Mouse (Mus musculus) kidney, postnatal 0 days (tissue): ENCODE measurements around the gene Rpn1. TPM values are rescaled to one million over a fixed set of nuclear protein-coding genes. Genes with fewer than 3 reads are reported as not detected.
"Not testable (repeated sequence)": the region's sequence is repeated elsewhere in the genome, so short reads cannot be mapped to it uniquely, and the experiment has no call there.

ENCODE experiments used
- ATAC-seq: fragments of 200-750 bp; cut with Nextera tagmentation; replicated peaks from 2 replicates; pipeline ENCODE4 v1.8.0; 2017; ENCODE audit warnings: low read depth, moderate number of reproducible peaks, moderate TSS enrichment, moderate library complexity; ENCODE audit not compliant: low FRiP score
- DNase-seq: peaks from one replicate; pipeline ENCODE4 v3.0.0-alpha.2; 2016; ENCODE audit warnings: low spot score
- H3K27ac ChIP-seq: fragments of 300-500 bp; sonication (generic); 2 replicates; pipeline ENCODE4 v1.5.1; 2014; ENCODE audit warnings: mild to moderate bottlenecking
- H3K27me3 ChIP-seq: fragments of 300-500 bp; sonication (generic); 2 replicates; pipeline ENCODE4 v1.6.1; 2014; ENCODE audit warnings: low read length, mixed read lengths; ENCODE audit not compliant: insufficient read depth
- H3K36me3 ChIP-seq: fragments of 300-500 bp; sonication (generic); 2 replicates; pipeline ENCODE4 v1.6.1; 2014; ENCODE audit warnings: low read length, mixed read lengths; ENCODE audit not compliant: insufficient read depth
- H3K4me1 ChIP-seq: fragments of 300-500 bp; sonication (generic); replicated peaks from 2 replicates; pipeline ENCODE4 v1.6.1; 2014; ENCODE audit warnings: antibody characterized with exemption, low read length, mixed read lengths; ENCODE audit not compliant: insufficient read depth
- H3K4me2 ChIP-seq: fragments of 300-500 bp; sonication (generic); 2 replicates; pipeline ENCODE4 v1.6.1; 2014; ENCODE audit warnings: mild to moderate bottlenecking, low read length, moderate library complexity, mixed read lengths
- H3K4me3 ChIP-seq: fragments of 300-500 bp; sonication (generic); replicated peaks from 2 replicates; pipeline ENCODE4 v1.5.1; 2014; ENCODE audit warnings: low read depth, low read length
- H3K9ac ChIP-seq: fragments of 300-500 bp; sonication (generic); 2 replicates; pipeline ENCODE4 v1.6.1; 2014; ENCODE audit warnings: low read depth, low read length
- H3K9me3 ChIP-seq: fragments of 300-500 bp; sonication (generic); replicated peaks from 2 replicates; pipeline ENCODE4 v1.6.1; 2016; ENCODE audit warnings: low read length, inconsistent platforms, mixed read lengths
- CTCF ChIP-seq: IDR thresholded peaks from 2 replicates; pipeline ENCODE4 v1.5.1; 2016; ENCODE audit warnings: antibody characterized with exemption, low read depth, mild to moderate bottlenecking, moderate library complexity
- WGBS: fragments of 180-500 bp; shearing (Covaris S2); extraction: QIAGEN DNeasy Blood & Tissue Kit; methylation state at CpG from one replicate; pipeline ENCODE4 v1.1.7; 2014; 5-methylcytosine and 5-hydroxymethylcytosine counted together
- polyA plus RNA-seq: library from polyadenylated mRNA; unstranded; fragments of >200 nt; fragmentation: Nextera tagmentation; extraction: Ambion mirVana; gene quantifications from 2 replicates; pipeline ENCODE4 v1.2.1, GENCODE M21; 2015

The Rpn1 gene
- polyA plus RNA-seq, 1 experiment from 2014 or later = 282 TPM

DNA sequence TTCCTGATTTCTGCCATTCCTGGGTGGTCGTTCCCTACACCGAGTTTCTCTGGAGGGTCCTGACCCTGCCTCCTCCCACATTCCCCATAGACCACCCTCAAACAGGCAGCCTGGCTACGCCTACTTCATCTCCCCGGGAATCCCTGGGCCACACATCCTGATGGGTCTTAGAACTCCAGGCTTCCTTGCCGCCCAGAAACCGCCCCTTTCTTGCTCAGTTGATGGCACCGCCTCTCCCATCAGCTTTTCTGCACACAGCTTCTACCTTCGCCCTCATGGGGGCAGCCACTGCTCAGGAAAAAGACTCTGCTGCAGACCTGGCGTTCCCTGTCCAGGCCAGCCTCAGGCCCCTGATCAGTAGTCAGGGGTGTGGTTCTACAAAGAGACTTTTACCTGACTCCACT is 39.6 kb downstream of the Rpn1 start:
- Histone ChIP-seq H3K4me1 (no peaks in the 10 kb centered on the region; the same call in 1 of the 2 replicates), H3K4me3 (no peak overlapping the region), H3K36me3 (no peaks in the 10 kb centered on the region), H3K9me3 (no peaks in the 10 kb centered on the region), H3K4me2 (peak overlapping the region; percentile 38), H3K27ac (no peak overlapping the region), H3K27me3 (no peaks in the 10 kb centered on the region), H3K9ac (no peak overlapping the region)
- peak; percentile 92 for DNase-seq
- WGBS = 4% methylated on average over 9 of the region's 9 CpGs
- peak; percentile 80 for TF ChIP-seq CTCF
- peak; percentile 85 for ATAC-seq

DNA sequence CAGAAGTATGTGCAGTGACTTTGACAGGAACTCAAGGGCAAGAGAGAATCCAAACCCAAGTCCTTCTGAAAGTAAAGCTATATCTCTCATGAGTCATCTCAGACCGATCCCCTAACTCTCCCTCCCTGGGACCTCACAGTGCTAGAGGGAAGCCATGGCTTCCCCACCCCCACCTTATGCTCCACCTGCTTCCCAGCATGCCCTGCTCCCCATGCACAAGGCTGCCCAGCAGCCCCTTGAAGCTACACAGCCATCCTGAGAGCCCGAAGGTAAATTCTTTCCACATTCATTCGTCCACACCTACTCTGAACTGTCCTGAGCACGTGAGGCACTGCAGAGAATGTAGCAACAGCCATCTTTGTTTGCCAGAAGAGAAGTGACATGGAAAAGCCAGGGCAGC is 40.3 kb downstream of the Rpn1 start:
- ATAC-seq = no peak
- WGBS = 72% methylated on average over 4 of the region's 4 CpGs
- no peak overlapping the region for H3K4me3 ChIP-seq
- no peak for DNase-seq
- no peaks in the 10 kb centered on the region; the same call in 1 of the 2 replicates for H3K4me1 ChIP-seq
- no peak overlapping the region for H3K27ac ChIP-seq
- H3K36me3 ChIP-seq = no peaks in the 10 kb centered on the region
- H3K9me3 ChIP-seq = no peaks in the 10 kb centered on the region
- H3K9ac ChIP-seq = no peak overlapping the region
- no peak overlapping the region for H3K4me2 ChIP-seq
- no peak for TF ChIP-seq CTCF
- no peaks in the 10 kb centered on the region for H3K27me3 ChIP-seq

DNA sequence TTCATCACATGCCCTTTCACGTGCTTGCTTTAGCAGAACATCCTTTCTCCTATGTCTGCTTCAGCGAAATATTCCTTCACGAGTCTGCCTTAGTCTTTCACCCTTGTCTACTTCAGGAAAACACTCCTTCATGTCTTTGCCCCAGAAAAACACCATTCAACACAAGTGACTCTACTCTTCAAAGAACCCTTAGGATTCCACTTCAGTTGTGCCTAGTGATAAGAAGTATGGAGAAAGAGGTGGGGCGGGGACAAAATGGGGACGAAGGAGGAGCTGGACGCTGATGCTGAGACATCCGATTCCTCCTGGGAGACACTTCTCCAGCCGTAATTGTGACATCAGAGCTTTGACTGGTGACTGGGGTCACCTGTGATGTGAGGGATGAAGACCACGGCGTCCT is 41.5 kb downstream of the Rpn1 start:
- not testable (repeated sequence) for H3K27ac ChIP-seq, DNase-seq, ATAC-seq, H3K36me3 ChIP-seq, H3K4me3 ChIP-seq, H3K9me3 ChIP-seq, H3K9ac ChIP-seq, H3K4me1 ChIP-seq, H3K4me2 ChIP-seq, H3K27me3 ChIP-seq
- 85% methylated on average over 10 of the region's 10 CpGs for WGBS

- H3K4me3 ChIP-seq = no peak overlapping the region
- WGBS = 19% methylated on average over 5 of the region's 5 CpGs
- no peak for DNase-seq
- no peaks in the 10 kb centered on the region; the same call in 1 of the 2 replicates for H3K4me1 ChIP-seq
- no peak overlapping the region for H3K27ac ChIP-seq
- no peaks in the 10 kb centered on the region for H3K27me3 ChIP-seq
- TF ChIP-seq CTCF = no peak
- H3K9ac ChIP-seq = no peak overlapping the region
- H3K9me3 ChIP-seq = no peaks in the 10 kb centered on the region
- no peaks in the 10 kb centered on the region for H3K36me3 ChIP-seq
- H3K4me2 ChIP-seq = no peak overlapping the region
- no peak for ATAC-seq
Measured at GRCm38 (mm10) chr6:88131521-88131920, 47.2 kb downstream of the Rpn1 start.

GRCm38 (mm10) chr6:88132051-88132450 is 47.8 kb downstream of the Rpn1 start:
- H3K4me1 ChIP-seq = no peaks in the 10 kb centered on the region; the same call in 1 of the 2 replicates
- no peak overlapping the region for H3K4me3 ChIP-seq
- H3K27me3 ChIP-seq = no peaks in the 10 kb centered on the region
- WGBS = 13% methylated on average over 17 of the region's 17 CpGs
- H3K9me3 ChIP-seq = no peaks in the 10 kb centered on the region
- H3K36me3 ChIP-seq = no peaks in the 10 kb centered on the region
- no peak for TF ChIP-seq CTCF
- DNase-seq (no peak), ATAC-seq (no peak)
- H3K27ac ChIP-seq = no peak overlapping the region
- no peak overlapping the region; the same call in 1 of the 2 replicates for H3K4me2 ChIP-seq
- no peak overlapping the region for H3K9ac ChIP-seq

- no peak for ATAC-seq
- 0 out of 2 replicates have a peak, but pooled peaks cover 6% of the 10 kb centered on the region for H3K27me3 ChIP-seq
- H3K9me3 ChIP-seq = no peaks in the 10 kb centered on the region
- no peak overlapping the region for H3K9ac ChIP-seq
- H3K4me3 ChIP-seq = no peak overlapping the region
- H3K27ac ChIP-seq = no peak overlapping the region
- WGBS = 92% methylated on average over 6 of the region's 6 CpGs
- peak; percentile 25; the same call in 1 of the 2 replicates for TF ChIP-seq CTCF
- no peaks in the 10 kb centered on the region for H3K36me3 ChIP-seq
- H3K4me1 ChIP-seq = no peaks in the 10 kb centered on the region; the same call in 1 of the 2 replicates
- DNase-seq = no peak
- H3K4me2 ChIP-seq = no peak overlapping the region
Measured at GRCm38 (mm10) chr6:88133061-88133460, 48.8 kb downstream of the Rpn1 start.

DNA sequence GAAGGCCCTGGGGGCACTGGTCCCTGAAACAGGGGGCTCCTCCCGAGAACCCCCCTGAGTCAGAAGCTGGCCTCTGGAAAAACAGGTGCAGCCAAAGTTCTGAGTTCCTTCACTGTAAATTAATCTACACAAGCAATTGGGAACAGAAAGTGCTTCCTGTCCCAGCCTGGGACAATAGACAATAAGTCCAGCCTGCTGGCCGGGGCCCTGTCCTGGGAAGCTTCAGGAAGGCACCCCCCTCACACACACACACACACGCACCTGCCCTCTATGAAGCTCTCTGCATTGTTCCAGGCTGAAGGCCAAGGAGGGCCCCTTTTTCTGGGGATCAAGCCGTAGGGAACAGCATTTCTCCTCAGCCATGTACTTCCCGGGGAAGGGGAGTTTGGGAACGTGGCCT is 49.6 kb downstream of the Rpn1 start:
- no peak for TF ChIP-seq CTCF
- Histone ChIP-seq H3K27me3 (0 out of 2 replicates have a peak, but pooled peaks cover 6% of the 10 kb centered on the region), H3K9me3 (no peaks in the 10 kb centered on the region), H3K4me3 (no peak overlapping the region), H3K9ac (no peak overlapping the region), H3K27ac (no peak overlapping the region), H3K36me3 (no peaks in the 10 kb centered on the region), H3K4me2 (no peak overlapping the region), H3K4me1 (no peaks in the 10 kb centered on the region; the same call in 1 of the 2 replicates)
- no peak for ATAC-seq
- no peak for DNase-seq
- WGBS = 56% methylated on average over 6 of the region's 6 CpGs
